Comparison of ENCODE assay signal across 21 mouse cellular contexts in the genomic region with DNA sequence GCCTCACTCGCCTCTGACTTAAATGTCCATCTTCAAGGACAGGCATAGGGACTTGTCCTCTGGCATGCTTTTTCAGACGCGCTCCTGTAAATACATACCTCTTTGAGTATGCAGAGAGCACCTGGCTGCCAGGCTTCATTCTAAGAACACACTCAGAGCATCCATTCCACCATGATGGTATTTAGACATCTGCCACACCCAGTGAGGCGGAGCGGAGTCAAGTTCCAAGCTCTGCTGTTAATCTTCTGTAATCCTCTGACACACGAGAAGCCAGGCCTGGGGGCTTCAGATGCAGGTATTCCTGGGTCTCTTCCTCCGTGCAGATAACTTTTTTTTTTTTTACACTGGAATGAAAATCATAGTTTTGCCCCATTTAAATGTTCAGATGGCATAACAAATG. TPM values are rescaled to one million over a fixed set of nuclear protein-coding genes. Genes with fewer than 3 reads are reported as not detected.
A peak's percentile ranks its signal among the peaks of the same experiment; 100 is the strongest.
DNase-seq lines count a peak whose midpoint lies in the region; ATAC-seq lines count a peak whose summit lies in the region.
"Had no signal": no experiment of that assay in that cellular context is flagged by ENCODE, and none has a peak within 500 bp of the region (broad histone marks: within the 10 kb centered on the region; RNA-seq: fewer than 3 reads in every experiment).

No protein-coding gene starts in this region.

- no peaks in the 10 kb centered on the region for H3K36me3 ChIP-seq in kidney, embryonic 15.5 days
- no peaks in the 10 kb centered on the region for H3K36me3 ChIP-seq in embryonic facial prominence, embryonic 12.5 days
- no peaks in the 10 kb centered on the region for H3K36me3 ChIP-seq in limb, embryonic 13.5 days
- H3K36me3 ChIP-seq in stomach, embryonic 15.5 days = no peaks in the 10 kb centered on the region
- H3K36me3 ChIP-seq: forebrain, embryonic 15.5 days; hindbrain, embryonic 12.5 days; midbrain, embryonic 13.5 days had no signal

- no peak overlapping the region for H3K9ac ChIP-seq in kidney, embryonic 15.5 days
- H3K9ac ChIP-seq in embryonic facial prominence, embryonic 12.5 days = no peak overlapping the region
- H3K9ac ChIP-seq in limb, embryonic 13.5 days = no peak overlapping the region
- no peak overlapping the region for H3K9ac ChIP-seq in stomach, embryonic 15.5 days
- H3K9ac ChIP-seq: forebrain, embryonic 15.5 days; hindbrain, embryonic 12.5 days; liver, embryonic 14.5 days; midbrain, embryonic 13.5 days had no signal

- peaks cover 40% of the 10 kb centered on the region for H3K4me1 ChIP-seq in kidney, embryonic 15.5 days
- H3K4me1 ChIP-seq in embryonic facial prominence, embryonic 12.5 days = peaks cover 22% of the 10 kb centered on the region
- peaks cover 32% of the 10 kb centered on the region for H3K4me1 ChIP-seq in limb, embryonic 13.5 days
- peaks cover 4% of the 10 kb centered on the region; the same call in 1 of the 2 replicates for H3K4me1 ChIP-seq in stomach, embryonic 15.5 days

- H3K27ac ChIP-seq in kidney, embryonic 15.5 days = 0 out of 2 replicates have a peak overlapping the region, but pooled peaks have one; percentile 11
- H3K27ac ChIP-seq in embryonic facial prominence, embryonic 12.5 days = peak overlapping the region; percentile 67
- H3K27ac ChIP-seq in limb, embryonic 13.5 days = no peak overlapping the region; the same call in 1 of the 2 replicates
- peak overlapping the region; percentile 37; the same call in 1 of the 2 replicates for H3K27ac ChIP-seq in stomach, embryonic 15.5 days
- H3K27ac ChIP-seq: forebrain, embryonic 15.5 days; gastrocnemius, adult 2 months; hindbrain, embryonic 12.5 days; left cerebral cortex, adult 2 months; liver, embryonic 14.5 days; macrophage; midbrain, embryonic 13.5 days had no signal

- WGBS in kidney, embryonic 15.5 days = 47% methylated on average over 7 of the region's 7 CpGs
- 32% methylated on average over 7 of the region's 7 CpGs for WGBS in embryonic facial prominence, embryonic 12.5 days
- WGBS in limb, embryonic 13.5 days = 42% methylated on average over 7 of the region's 7 CpGs
- WGBS in stomach, embryonic 15.5 days = 49% methylated on average over 7 of the region's 7 CpGs

- ATAC-seq in kidney, embryonic 15.5 days (replicated peaks; ENCODE audit: low FRiP score) = peak; percentile 37; the same call in 1 of the 2 replicates
- ATAC-seq in embryonic facial prominence, embryonic 12.5 days (ENCODE audit: insufficient number of reproducible peaks, insufficient read depth, low FRiP score, low TSS enrichment) = no peak
- ATAC-seq in limb, embryonic 13.5 days (ENCODE audit: low FRiP score, low read depth) = no peak
- no peak for ATAC-seq in stomach, embryonic 15.5 days (ENCODE audit: insufficient read depth, low FRiP score, low read depth)
- ATAC-seq: forebrain, embryonic 15.5 days; midbrain, embryonic 13.5 days had no signal

- DNase-seq in kidney, adult 8-10 months = no peak
- DNase-seq in c-Kit-positive CD71-positive TER-119-positive erythroid progenitor cells, embryonic 14.5 days (ENCODE audit: low spot score) = no peak
- DNase-seq in layer of hippocampus, postnatal 25 days (ENCODE audit: extremely low spot score in 1 of 2, low spot score in 1 of 2) = no peak
- no peak for DNase-seq in cerebellum, postnatal 4 days (ENCODE audit: low spot score in 2 of 2)
- DNase-seq: adrenal gland, postnatal 14 days; cerebellum, postnatal 10 days; gastrocnemius, adult 2 months; heart, adult 11 months; kidney, adult 11 months; thymus, adult 18-20 months had no signal

- no peaks in the 10 kb centered on the region for H3K9me3 ChIP-seq in kidney, embryonic 15.5 days (replicated peaks)
- H3K9me3 ChIP-seq in embryonic facial prominence, embryonic 12.5 days = no peaks in the 10 kb centered on the region
- no peaks in the 10 kb centered on the region for H3K9me3 ChIP-seq in limb, embryonic 13.5 days
- H3K9me3 ChIP-seq in stomach, embryonic 15.5 days = no peaks in the 10 kb centered on the region
- H3K9me3 ChIP-seq: forebrain, embryonic 15.5 days; hindbrain, embryonic 12.5 days; midbrain, embryonic 13.5 days had no signal

- peak overlapping the region; percentile 35; the same call in 1 of the 2 replicates for H3K4me2 ChIP-seq in kidney, embryonic 15.5 days
- H3K4me2 ChIP-seq in embryonic facial prominence, embryonic 12.5 days (replicated peaks) = 0 out of 2 replicates have a peak overlapping the region, but pooled peaks have one; percentile 3
- peak overlapping the region; percentile 28 for H3K4me2 ChIP-seq in limb, embryonic 13.5 days (replicated peaks)
- H3K4me2 ChIP-seq in stomach, embryonic 15.5 days = no peak overlapping the region
- H3K4me2 ChIP-seq: forebrain, embryonic 15.5 days; hindbrain, embryonic 12.5 days; midbrain, embryonic 13.5 days had no signal

- H3K27me3 ChIP-seq in kidney, embryonic 15.5 days = no peaks in the 10 kb centered on the region
- H3K27me3 ChIP-seq in embryonic facial prominence, embryonic 12.5 days = no peaks in the 10 kb centered on the region
- H3K27me3 ChIP-seq in limb, embryonic 13.5 days = no peaks in the 10 kb centered on the region
- H3K27me3 ChIP-seq in stomach, embryonic 15.5 days (replicated peaks) = no peaks in the 10 kb centered on the region
- H3K27me3 ChIP-seq: forebrain, embryonic 15.5 days; hindbrain, embryonic 12.5 days; midbrain, embryonic 13.5 days had no signal

- no peak overlapping the region; the same call in 1 of the 2 replicates for H3K4me3 ChIP-seq in kidney, embryonic 15.5 days (replicated peaks)
- no peak overlapping the region for H3K4me3 ChIP-seq in embryonic facial prominence, embryonic 12.5 days
- no peak overlapping the region for H3K4me3 ChIP-seq in limb, embryonic 13.5 days
- H3K4me3 ChIP-seq in stomach, embryonic 15.5 days (replicated peaks) = no peak overlapping the region
- H3K4me3 ChIP-seq: forebrain, embryonic 15.5 days; gastrocnemius, adult 2 months; hindbrain, embryonic 12.5 days; left cerebral cortex, adult 2 months; midbrain, embryonic 13.5 days; myocyte had no signal

RNA-seq across cellular contexts. Expression of a gene that starts 32.4 kb away (rescaled TPM):
- polyA plus RNA-seq in kidney, embryonic 15.5 days (2015; fragmentation: Nextera tagmentation; extraction: Ambion mirVana) = 122 and 124 TPM in 2 replicates
- polyA plus RNA-seq in embryonic facial prominence, embryonic 12.5 days (2016; fragmentation: Nextera tagmentation; extraction: Ambion mirVana) = 114 and 129 TPM in 2 replicates
- polyA plus RNA-seq in limb, embryonic 13.5 days (2015; fragmentation: Nextera tagmentation; extraction: Ambion mirVana) = 119 and 120 TPM in 2 replicates
- polyA plus RNA-seq in stomach, embryonic 15.5 days (2015; fragmentation: Nextera tagmentation; extraction: Ambion mirVana) = 78.6 and 86.9 TPM in 2 replicates
- 100 to 1,000 TPM; 118 to 120 TPM for total RNA-seq in layer of hippocampus, postnatal 25 days (2021)
